Mouse (Mus musculus): ENCODE data around the gene Tada2a.

Tada2a gene

DNA sequence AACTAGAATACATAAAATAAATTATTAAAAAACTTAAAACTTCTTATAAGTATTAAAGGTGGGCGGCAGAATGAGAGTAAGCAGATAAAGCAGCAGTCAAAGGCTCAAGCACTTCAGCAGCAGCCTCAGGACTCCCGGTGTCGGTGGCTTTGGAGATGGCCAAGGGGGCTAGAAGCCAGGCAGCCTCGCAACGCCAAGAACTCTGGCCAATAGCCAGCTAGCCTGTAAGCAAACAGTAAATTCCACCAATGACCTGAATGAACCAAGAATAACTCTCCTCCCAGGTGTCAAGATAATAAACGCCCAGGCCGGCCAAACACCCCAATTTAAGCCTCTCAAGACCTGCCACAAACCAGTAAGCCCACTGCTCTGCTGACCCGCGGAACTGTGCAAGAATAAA lies 13.8 kb downstream of the Tada2a start:
- peak; percentile 37 to 45 for DNase-seq (ENCODE audit: low spot score in 2 of 2)

DNA sequence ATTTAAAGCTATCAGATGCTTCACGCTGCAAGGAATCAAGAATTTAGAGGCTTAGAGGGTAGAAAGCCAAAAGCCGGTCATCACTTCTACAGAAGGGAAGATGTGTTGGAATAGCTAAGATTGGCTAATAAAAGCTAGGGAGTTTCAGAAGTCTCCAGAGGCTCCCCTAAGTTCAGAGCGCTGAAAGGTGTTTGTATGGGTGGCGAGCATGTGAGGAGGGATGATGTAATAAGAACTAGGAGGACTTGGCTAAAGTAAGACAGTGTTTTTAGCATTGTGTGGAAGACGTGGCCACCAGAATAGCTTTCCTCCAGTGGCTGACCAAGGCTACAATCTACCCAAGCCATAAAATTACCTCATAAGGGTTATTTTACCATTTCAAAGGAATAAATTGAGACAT lies 15.8 kb downstream of the Tada2a start:
- no peak for DNase-seq (ENCODE audit: low spot score in 2 of 2)

GRCm38 (mm10) chr11:84107137-84107536 lies 22.3 kb downstream of the Tada2a start:
- no peak for DNase-seq (ENCODE audit: low spot score in 2 of 2)

DNA sequence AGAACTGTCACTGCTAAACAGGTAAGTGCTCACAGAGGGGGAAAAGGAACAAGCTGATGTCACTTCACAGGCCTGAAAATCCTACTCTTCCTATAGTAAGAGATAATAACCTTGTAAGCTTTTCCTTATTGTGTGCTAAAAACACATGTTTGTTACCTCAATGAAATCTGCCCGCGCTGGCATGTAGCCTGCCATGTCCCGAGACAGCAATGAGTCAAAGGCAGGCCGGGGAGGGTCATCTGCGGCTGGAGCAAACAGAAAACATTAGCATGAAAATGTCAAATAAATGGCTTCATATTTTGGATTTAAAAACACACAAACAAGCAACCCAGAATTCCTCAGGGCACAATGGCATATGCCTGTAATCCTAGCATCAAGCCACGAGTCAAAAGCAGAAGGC lies 25.4 kb downstream of the Tada2a start:
- no peak for DNase-seq (ENCODE audit: low spot score in 2 of 2)

DNA sequence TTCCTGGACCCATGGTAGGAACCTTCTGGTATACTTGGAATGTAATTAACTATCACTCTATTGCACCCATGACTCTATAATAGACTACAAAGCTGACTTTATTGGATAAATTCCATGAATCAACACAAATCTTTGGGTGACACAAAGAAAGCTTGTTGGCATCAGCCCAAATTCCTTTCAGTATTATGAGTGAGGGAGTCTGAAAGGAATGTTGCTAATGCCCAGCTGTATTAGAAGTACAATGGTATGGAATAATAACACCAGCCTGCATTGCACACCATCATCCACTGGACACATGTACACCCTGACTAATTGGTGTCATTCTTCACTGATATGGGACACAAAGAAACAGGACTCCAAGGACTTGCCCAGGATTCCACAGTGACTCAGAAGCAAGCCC lies 28.2 kb downstream of the Tada2a start:
- DNase-seq (ENCODE audit: low spot score in 2 of 2) = no peak

GRCm38 (mm10) chr11:84097251-84097998 lies 32.0 kb downstream of the Tada2a start:
- DNase-seq (ENCODE audit: low spot score in 2 of 2) = no peak

- no peak for DNase-seq (ENCODE audit: low spot score in 2 of 2)
Measured at GRCm38 (mm10) chr11:84095084-84095483, 34.3 kb downstream of the Tada2a start.

- DNase-seq (ENCODE audit: low spot score in 2 of 2) = no peak
Measured at GRCm38 (mm10) chr11:84090572-84090971, 38.8 kb downstream of the Tada2a start.

- no peak for DNase-seq (ENCODE audit: low spot score in 2 of 2)
Measured at GRCm38 (mm10) chr11:84081901-84082300, 47.5 kb downstream of the Tada2a start.

- no peak for DNase-seq (ENCODE audit: low spot score in 2 of 2)
Measured at GRCm38 (mm10) chr11:84080327-84080726, 49.1 kb downstream of the Tada2a start.

- DNase-seq (ENCODE audit: low spot score in 2 of 2) = no peak
Measured at GRCm38 (mm10) chr11:84079887-84080286, 49.5 kb downstream of the Tada2a start.

DNA sequence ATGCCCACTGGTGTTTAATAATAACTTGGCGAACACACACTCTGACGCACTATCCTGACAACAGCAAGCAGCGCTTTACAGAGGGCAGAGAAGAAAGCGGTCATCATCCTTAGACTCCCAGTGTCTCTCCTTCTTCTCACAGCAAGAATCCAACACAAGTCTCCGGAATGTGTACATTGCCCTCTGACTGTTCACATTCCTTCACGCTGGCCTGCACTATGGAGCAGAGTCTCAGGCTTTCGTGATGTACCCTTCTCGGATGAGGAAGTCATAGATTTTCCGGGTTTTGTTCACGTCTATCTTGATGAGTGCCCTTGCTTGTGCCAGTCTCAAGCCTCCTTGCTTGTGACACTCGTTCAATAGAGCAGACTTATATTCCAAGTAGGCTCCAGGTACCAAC lies 50.0 kb downstream of the Tada2a start:
- DNase-seq (ENCODE audit: low spot score in 2 of 2) = no peak

GRCm38 (mm10) chr11:84078601-84079000 lies 50.8 kb downstream of the Tada2a start:
- DNase-seq (ENCODE audit: low spot score in 2 of 2) = no peak

DNA sequence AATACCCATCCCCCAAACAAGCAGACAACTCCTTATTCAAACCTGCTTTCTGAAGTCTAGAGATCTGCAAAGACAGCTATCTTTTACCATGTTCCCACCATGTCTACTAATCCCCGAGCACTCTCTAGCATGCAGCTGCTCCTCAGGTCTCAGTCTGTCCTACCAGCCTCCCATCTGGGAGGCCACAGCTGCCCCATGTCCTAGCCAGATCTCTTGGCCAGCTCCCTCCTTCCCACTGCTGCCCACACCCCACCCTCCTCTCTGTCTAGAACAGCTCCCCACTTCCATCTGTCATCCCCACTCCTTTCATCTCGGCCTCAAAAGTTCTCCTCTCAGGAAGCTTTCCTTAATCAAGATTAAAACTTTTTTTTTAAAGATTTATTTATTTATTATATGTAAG lies 52.4 kb downstream of the Tada2a start:
- DNase-seq (ENCODE audit: low spot score in 2 of 2) = no peak

GRCm38 (mm10) chr11:84073816-84074764 lies 55.3 kb downstream of the Tada2a start:
- DNase-seq (ENCODE audit: low spot score in 2 of 2) = peak in 1 of 2 experiments; percentile 29

- DNase-seq (ENCODE audit: low spot score in 2 of 2) = peak; percentile 62 to 74
Measured at GRCm38 (mm10) chr11:84072904-84073651, 56.3 kb downstream of the Tada2a start.

DNA sequence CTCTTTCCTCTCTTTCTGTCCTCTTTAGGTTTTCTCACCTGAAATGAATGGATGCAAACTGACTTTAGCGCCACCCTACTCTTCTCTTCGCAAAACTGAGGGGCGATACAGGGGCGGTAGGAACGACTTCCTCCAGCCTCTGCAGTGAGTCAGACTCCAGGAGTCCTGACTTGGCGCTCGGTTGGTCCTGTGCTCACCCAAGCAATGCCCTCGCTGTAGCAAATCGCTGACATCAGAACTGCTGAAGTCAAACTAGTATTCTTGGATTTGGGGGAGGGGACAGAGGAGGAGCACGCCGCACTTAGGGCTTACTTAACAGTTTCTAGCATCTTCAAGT lies 60.4 kb downstream of the Tada2a start, which contains the start of gene Dusp14:
Dusp14 (minus strand) TSS at position 228 of the 337 bp plus-strand sequence.
- DNase-seq (ENCODE audit: low spot score in 2 of 2) = no peak

- peak; percentile 21 to 40 for DNase-seq (ENCODE audit: low spot score in 2 of 2)
Measured at GRCm38 (mm10) chr11:84068191-84069033, 61.0 kb downstream of the Tada2a start.

DNA sequence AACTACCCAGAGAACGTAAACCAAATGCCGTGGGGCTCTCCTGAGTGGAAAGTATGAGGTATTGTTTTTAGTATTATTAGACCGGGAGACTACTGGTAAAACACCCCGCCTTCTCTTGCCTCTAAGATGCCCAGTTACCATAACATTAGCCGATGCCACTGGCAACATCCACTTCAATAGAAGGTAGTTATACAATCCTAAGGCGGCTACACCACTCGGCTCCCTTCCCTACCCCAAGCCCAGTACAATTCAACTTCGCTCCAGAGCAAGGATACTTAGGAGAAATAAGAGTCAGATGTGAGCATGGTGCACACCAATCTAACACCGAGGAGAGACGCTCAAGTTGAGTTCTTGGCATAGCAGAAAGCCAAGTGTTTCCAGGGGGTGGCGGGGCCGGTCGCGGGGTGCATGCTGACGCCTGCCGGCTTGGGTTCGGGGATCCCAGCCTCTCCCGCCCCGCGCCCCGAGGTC lies 61.6 kb downstream of the Tada2a start:
- peak in 1 of 2 experiments; percentile 29 for DNase-seq (ENCODE audit: low spot score in 2 of 2)

DNA sequence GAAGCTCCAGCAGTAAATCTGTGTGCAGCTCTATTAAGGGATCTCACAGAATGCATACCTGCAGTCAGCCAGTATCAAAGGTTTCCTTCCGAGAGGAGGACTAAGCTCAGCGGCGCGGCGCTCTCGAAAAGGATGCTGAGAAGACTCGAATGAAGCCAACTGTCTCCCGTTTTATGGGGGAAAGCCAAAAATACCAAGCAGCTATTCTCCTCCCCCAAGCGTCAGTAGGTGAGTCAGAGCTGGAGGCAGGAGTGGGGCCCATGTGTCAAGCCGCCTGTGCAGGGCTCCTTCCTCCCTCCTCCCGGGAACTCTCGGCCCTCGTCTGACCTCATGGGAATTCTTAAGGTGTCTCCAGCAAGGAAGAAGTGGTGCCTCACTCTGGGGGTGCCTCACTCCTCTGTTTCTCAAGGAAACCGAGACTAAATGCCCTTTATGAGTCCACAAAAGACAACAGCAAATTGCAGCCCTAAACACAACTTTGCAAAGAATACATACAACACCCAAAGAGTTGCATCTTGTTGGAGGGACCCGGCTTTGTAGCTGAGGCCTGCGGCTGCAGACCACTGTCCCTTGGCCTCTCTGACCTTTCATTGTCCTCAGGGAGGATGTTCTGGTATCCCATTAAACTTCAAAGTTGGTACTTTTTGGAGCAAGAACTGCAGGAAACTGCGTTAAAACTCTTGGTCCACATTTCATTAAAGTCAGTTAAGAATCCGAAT lies 62.3 kb downstream of the Tada2a start:
- peak; percentile 21 to 35 for DNase-seq (ENCODE audit: low spot score in 2 of 2)

Measured in heart, adult 9 months (tissue).